Mouse (Mus musculus) erythroblast, embryonic 14.5 days (primary cell): ENCODE data around the gene Rbbp9. TPM values are rescaled to one million over a fixed set of nuclear protein-coding genes. Genes with fewer than 3 reads are reported as not detected.

Experiments used
- H3K27me3 ChIP-seq: 2 replicates; pipeline ENCODE4 v1.6.1; 2012; ENCODE audit warnings: inconsistent platforms; ENCODE audit not compliant: control insufficient read depth
- H3K36me3 ChIP-seq: 2 replicates; pipeline ENCODE4 v1.6.1; 2012; ENCODE audit warnings: mild to moderate bottlenecking, inconsistent platforms; ENCODE audit not compliant: control insufficient read depth
- H3K4me1 ChIP-seq: 2 replicates; pipeline ENCODE4 v1.6.1; 2012; ENCODE audit warnings: inconsistent platforms; ENCODE audit not compliant: control insufficient read depth
- H3K4me3 ChIP-seq: replicated peaks from 2 replicates; pipeline ENCODE3; 2012; ENCODE audit warnings: moderate library complexity, mild to moderate bottlenecking, inconsistent platforms
- H3K9me3 ChIP-seq: 2 replicates; pipeline ENCODE4 v1.6.1; 2012; ENCODE audit warnings: low read length, inconsistent platforms, mixed read lengths; ENCODE audit not compliant: control insufficient read depth
- GATA1 ChIP-seq: IDR thresholded peaks from 2 replicates; pipeline ENCODE4 v1.6.1; 2012; ENCODE audit warnings: low read length, inconsistent platforms, mixed read lengths
- TAL1 ChIP-seq: IDR thresholded peaks from 3 replicates; pipeline ENCODE4 v1.6.1; 2012; ENCODE audit warnings: low read length, inconsistent platforms, mixed read lengths
- polyA plus RNA-seq: library from polyadenylated mRNA; stranded (reverse); fragments of >175 nt; gene quantifications from 2 replicates; pipeline ENCODE4 v1.2.3, GENCODE M21; 2012

Rbbp9 gene
- polyA plus RNA-seq, 1 experiment: 0.02 TPM

DNA sequence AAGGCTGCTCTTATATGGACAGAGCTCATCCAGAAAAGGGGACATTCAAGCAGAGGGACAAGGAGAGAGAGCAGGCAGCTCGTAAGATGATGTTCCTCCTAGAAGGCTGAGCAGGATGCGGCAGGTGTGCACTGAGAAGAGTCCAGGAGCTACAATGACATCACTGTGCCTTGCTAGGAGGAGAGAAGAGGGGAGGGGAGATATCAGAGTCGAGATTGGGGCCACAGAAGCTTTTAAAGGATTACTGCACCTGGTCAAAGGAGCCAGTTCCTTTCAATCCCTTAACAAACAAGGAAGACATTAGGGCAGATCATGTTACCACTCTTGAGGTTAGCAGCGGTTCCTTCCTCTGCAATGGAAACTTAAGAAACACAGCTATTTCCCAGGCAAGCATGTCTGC, 3.1 kb downstream of the Rbbp9 start:
- no peak overlapping the region for H3K4me3 ChIP-seq
- peaks cover 16% of the 10 kb centered on the region for H3K36me3 ChIP-seq
- TF ChIP-seq GATA1 (no peak), TAL1 (no peak)
- no peaks in the 10 kb centered on the region for H3K27me3 ChIP-seq
- H3K4me1 ChIP-seq: peaks cover 9% of the 10 kb centered on the region
- no peaks in the 10 kb centered on the region for H3K9me3 ChIP-seq

DNA sequence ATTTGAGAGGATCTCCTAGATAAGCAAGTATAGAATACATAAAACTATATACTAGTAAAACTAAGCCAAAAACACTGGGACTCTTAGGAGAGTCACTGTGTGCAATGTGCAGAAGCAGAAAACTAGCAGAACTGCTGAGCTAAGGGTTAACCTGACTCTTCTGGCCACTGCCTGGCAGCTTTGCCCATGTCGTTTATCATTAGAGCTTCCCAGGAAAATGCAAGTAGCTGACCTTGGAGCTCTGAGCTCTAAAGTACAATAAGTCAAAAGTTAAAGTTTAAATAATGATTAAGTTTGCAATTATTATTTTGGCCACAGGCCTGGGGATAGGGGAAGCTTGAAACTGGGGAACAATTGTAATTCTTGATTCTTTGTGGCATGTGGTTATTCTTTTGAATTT, 5.2 kb downstream of the Rbbp9 start:
- no peaks in the 10 kb centered on the region for H3K9me3 ChIP-seq

DNA sequence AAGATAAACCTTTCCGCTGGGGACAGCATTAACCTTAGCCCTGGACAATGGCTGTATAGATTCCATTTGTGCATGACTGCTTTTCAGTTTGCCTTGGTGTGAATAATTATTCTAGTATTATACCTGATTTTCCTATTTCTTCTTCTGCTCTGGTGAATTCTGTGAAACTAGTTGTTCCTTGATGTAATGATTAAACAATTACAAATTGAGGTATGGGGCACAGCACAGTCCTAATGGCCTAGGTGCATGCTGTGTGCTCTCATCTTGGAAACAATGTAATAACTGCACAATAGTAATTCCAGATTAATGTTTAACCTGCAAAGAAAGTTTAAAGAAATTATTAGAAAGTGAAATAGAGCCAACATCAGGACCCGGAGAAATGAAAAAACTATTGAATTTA, 5.6 kb downstream of the Rbbp9 start:
- H3K9me3 ChIP-seq: no peaks in the 10 kb centered on the region
- peaks cover 2% of the 10 kb centered on the region; the same call in 1 of the 2 replicates for H3K4me1 ChIP-seq
- TF ChIP-seq TAL1: no peak
- no peak for TF ChIP-seq GATA1
- H3K36me3 ChIP-seq: peaks cover 22% of the 10 kb centered on the region
- no peaks in the 10 kb centered on the region for H3K27me3 ChIP-seq
- H3K4me3 ChIP-seq: no peak overlapping the region

More for the DNA sequence above, 5.2 kb downstream of the Rbbp9 start:
- peaks cover 20% of the 10 kb centered on the region for H3K36me3 ChIP-seq
- no peaks in the 10 kb centered on the region for H3K27me3 ChIP-seq
- TF ChIP-seq TAL1: no peak
- no peak overlapping the region for H3K4me3 ChIP-seq
- H3K4me1 ChIP-seq: peaks cover 5% of the 10 kb centered on the region

DNA sequence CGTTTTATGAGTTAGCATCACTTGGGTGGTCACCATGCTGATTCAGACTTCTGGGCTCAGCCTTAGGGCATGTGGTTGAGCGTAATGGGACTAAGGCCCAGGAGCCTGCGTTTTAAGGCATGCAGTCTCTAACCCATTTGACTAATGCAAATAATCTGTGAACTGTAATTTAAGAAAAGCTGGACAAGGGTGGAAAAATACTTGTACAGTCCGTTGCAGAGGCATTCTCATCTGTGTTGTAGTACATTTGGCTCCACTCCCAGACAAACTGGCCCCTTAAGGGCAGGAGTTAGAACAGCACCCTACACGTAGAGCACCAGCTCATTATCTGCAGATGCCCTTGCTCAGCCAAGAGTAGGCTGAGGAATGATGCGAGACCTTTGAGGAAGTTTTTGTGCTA, 6.0 kb downstream of the Rbbp9 start:
- Histone ChIP-seq H3K27me3 (no peaks in the 10 kb centered on the region), H3K4me3 (no peak overlapping the region), H3K4me1 (no peaks in the 10 kb centered on the region), H3K36me3 (peaks cover 26% of the 10 kb centered on the region), H3K9me3 (no peaks in the 10 kb centered on the region)
- TF ChIP-seq GATA1: no peak

DNA sequence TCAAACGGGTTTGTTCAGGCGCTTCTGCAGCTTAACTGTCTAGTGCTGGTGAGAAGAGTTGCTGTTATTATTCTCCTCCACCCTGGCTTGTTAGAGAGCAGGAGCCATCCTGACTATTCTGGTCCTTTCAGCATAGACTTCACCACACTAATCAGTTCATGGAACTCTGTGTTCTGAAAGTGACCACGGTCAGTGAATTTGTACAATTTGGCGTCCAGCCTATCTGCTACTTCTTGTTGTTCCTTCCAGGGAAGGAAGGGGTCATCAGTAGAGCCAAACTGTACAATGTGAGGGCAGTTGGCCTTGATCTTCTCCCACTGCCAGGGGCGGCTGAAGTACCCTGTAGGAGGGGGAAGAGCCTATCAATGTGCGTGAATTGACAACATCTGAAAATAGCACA, 7.0 kb downstream of the Rbbp9 start:
- Histone ChIP-seq H3K9me3 (no peaks in the 10 kb centered on the region), H3K4me1 (no peaks in the 10 kb centered on the region), H3K27me3 (no peaks in the 10 kb centered on the region), H3K36me3 (peaks cover 36% of the 10 kb centered on the region), H3K4me3 (no peak overlapping the region)
- no peak for TF ChIP-seq GATA1
- TF ChIP-seq TAL1: no peak

DNA sequence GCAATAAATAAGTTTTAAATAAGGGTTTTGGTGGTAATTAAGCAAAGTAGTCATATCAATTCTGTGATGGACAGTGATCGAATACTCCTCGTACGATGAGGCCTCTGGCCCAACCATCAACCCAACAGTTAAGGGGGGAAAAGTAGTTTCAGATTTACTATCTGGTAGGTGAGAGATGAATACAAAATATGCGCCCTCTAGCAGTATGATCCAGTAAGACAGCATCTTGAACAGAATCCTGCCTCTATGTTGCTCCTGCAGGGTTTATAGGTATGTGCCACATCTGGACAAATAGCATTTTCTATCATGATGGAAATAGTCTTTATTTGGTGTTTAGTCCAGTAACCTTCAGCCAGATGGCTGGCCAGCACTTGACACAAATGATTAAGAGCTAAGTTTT, 9.4 kb downstream of the Rbbp9 start:
- Histone ChIP-seq H3K27me3 (no peaks in the 10 kb centered on the region), H3K36me3 (peaks cover 55% of the 10 kb centered on the region), H3K4me3 (no peak overlapping the region), H3K9me3 (no peaks in the 10 kb centered on the region), H3K4me1 (no peaks in the 10 kb centered on the region)
- TF ChIP-seq GATA1 (no peak), TAL1 (no peak)

DNA sequence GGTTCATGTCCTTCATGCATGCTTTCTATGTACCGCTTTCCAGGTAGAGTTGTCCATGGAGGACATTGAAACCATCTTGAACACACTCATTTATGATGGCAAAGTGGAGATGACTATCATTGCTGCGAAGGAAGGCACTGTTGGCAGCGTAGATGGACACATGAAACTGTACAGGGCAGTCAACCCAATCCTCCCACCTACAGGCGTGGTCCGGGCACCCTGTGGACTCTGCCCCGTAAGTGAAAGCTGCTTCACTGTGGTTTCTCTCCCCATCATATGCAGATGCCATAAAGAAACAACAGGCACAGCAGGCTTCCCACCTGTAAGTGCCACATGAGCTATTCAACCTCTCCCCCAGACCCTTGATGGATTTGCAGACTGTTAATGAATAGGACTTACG, 13.5 kb downstream of the Rbbp9 start:
- Histone ChIP-seq H3K4me1 (no peaks in the 10 kb centered on the region), H3K9me3 (no peaks in the 10 kb centered on the region; the same call in 1 of the 2 replicates), H3K36me3 (peaks cover 80% of the 10 kb centered on the region), H3K27me3 (no peaks in the 10 kb centered on the region), H3K4me3 (no peak overlapping the region)
- no peak for TF ChIP-seq TAL1

DNA sequence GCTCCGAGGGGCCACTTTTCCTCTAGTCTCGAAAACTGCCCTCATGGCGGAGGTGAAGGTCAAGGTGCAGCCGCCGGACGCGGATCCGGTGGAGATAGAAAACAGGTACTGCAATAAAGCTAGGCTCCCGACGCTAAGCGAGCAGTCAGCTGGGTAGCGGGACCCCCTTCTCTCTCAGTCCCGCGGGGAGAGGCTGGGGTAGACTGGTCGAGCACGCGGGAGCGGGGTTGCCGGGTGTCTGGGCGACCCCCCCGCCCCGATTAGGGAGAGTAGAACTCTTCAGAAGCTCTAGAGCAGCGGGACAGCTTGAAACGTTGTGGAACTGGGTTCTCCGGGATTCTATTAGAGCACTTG, 22.9 kb downstream of the Rbbp9 start:
- no peak for TF ChIP-seq TAL1
- no peak for TF ChIP-seq GATA1
- Histone ChIP-seq H3K9me3 (no peaks in the 10 kb centered on the region), H3K4me1 (peaks cover 23% of the 10 kb centered on the region), H3K4me3 (peak overlapping the region; percentile 86), H3K36me3 (peaks cover 17% of the 10 kb centered on the region), H3K27me3 (peaks cover 37% of the 10 kb centered on the region)

DNA sequence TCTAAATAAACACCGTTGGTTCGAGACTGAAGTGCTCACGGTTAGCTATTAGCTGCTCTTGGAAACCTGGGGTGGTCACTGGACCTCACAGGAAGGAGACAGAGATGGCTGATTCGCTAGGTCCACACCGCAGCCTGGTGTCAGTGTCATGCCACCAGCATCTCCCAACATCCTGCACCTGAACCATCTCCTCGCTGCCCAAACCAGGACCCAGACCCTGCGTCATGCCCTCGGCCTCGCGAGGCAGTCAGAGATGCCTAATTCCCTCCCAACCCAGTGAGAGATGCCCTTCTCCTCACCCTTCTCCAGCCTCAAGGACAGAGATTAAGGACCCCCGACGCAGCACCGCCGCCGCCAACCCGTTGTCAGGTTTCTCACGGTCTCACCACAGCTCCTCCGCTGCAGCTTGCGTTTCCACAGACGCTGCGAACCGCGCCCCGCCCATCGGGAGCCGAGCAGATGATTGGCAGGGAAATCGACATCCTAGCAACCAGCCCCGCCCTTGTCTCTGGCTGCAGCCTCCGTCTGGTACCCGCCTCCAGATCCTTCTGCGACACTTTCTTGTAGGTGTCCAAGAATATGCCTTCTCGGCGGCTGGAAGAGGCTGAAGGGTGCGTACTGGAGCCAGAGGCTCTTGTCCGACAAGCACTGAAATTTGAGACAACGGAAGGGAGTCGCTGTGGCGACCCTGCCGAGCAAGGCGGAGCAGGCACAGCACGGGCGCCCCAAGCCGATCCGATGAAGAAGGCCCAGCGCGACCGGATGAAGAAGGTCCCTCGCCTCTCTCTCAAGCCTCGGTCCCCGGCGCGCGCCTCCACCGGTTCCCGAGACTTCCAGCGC, 23.5 kb downstream of the Rbbp9 start, which contains the start of the genes Dzank1 and Polr3f:
TSS of gene Dzank1 (minus strand) at position 434 of the 840 bp plus-strand sequence.
TSS of gene Polr3f (plus strand) at position 738 of the 840 bp plus-strand sequence.
- peaks cover 39% of the 10 kb centered on the region for H3K27me3 ChIP-seq
- H3K9me3 ChIP-seq: no peaks in the 10 kb centered on the region
- TF ChIP-seq TAL1 (no peak), GATA1 (no peak)
- H3K36me3 ChIP-seq: peaks cover 12% of the 10 kb centered on the region
- H3K4me1 ChIP-seq: peaks cover 23% of the 10 kb centered on the region
- H3K4me3 ChIP-seq: peak within 1 kb of the TSS; percentile 86
